Mouse (Mus musculus): ENCODE results near the gene Pnma5. TPM values are rescaled to one million over a fixed set of nuclear protein-coding genes. Genes with fewer than 3 reads are reported as not detected.

Pnma5 gene
- total RNA-seq, 2 experiments from 2014 or later = 0.15 TPM; not detected in 1

DNA sequence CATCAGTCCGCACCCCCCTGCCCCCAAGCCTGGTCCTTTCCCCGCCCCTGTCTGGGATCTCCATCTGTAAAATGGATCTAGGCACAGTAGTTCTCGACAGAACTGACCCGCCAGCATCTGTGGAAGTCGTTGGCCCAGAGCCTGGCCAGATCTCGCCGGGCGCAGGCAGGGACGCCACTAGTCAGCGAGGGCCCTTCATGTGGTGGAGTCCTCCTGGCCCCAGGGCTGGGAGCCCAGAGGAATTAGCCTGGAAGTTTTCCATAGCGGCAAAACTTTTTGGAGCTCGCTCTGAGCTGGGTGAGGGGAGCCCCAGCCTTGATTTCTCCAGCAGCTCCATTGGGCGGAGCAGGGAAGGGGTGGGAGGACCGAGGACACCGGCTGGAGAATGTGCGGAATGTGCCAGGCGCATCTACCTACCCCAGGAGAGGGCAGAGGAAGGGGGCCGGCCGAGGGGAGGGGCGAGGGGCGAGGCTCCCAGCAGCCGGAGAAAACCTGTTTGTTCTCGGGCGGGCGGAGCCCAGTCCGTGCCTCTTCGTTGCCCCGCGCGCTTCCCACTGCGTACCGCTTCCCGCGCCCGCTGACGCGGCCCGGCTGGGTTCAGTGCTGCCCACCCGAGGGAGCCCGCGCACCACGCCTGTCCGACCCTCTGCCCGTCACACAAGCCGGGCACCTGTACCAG lies 49.9 kb downstream of the Pnma5 start, which contains the start of gene Zfp185:
Zfp185 (plus strand) TSS at position 499 of the 679 bp plus-strand sequence.
- DNase-seq = peak; percentile 44 to 54
- intact Hi-C loops (cut with DNase I) = no loop called here

DNA sequence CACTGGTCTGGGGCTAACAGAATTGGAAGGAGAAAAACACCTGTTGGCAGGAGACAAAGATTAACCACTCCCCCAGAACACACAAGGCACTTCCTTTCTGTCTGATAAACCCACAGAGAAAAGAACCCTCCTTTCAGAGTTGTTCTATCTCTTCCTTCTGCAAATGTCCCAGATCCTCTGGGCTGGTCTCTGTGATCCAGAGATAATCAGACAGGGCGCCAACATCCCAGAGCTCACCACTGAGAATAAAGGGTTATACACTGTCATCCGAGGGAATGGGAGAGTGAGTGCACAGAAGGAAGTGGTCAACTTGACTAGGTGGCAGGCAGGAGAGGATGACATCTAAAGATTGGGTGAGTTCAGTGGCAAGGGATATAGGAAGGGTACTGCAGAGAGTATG lies 51.3 kb downstream of the Pnma5 start:
- intact Hi-C loops (cut with DNase I) = no loop called here
- no peak for DNase-seq

Small RNA genes within 50 kb of the gene (microRNA-seq; reads per million reads assigned to microRNA genes)
- gene Mir2137 = 0 to 0.24 reads per million in 2 experiments

Other genes starting within 250 kb of the Pnma5 start
- under 1 TPM in 1 of 2 experiments, not detected in 1; 0.10 TPM for gene Gabrq, start 211.9 kb downstream of the Pnma5 start, total RNA-seq (2021)
- gene Cetn2, start 118.7 kb downstream of the Pnma5 start, total RNA-seq (2021) = 10 to 100 TPM; 31.9 to 38.5 TPM
- 10 to 100 TPM in 1 of 2 experiments, 1 to 10 TPM in 1; 9.8 to 10.3 TPM for gene Nsdhl, start 118.5 kb downstream of the Pnma5 start, total RNA-seq (2021)
- 1 to 10 TPM; 2.3 to 3.3 TPM for gene Zfp185, start 49.8 kb downstream of the Pnma5 start, total RNA-seq (2021)
- not detected for gene Pnma3, start 27.7 kb upstream of the Pnma5 start, total RNA-seq (2021)
- gene Xlr4a, start 45.4 kb upstream of the Pnma5 start, total RNA-seq (2021) = 1 to 10 TPM in 1 of 2 experiments, not detected in 1; 1.2 TPM
- 1 to 10 TPM in 1 of 2 experiments, under 1 TPM in 1; 0.98 to 1.8 TPM for gene Xlr3a, start 60.0 kb upstream of the Pnma5 start, total RNA-seq (2021)
- not detected for gene Gm14685, start 79.9 kb upstream of the Pnma5 start, total RNA-seq (2021)
- not detected for gene Xlr5b, start 111.7 kb upstream of the Pnma5 start, total RNA-seq (2021)
- not detected for gene DXBay18, start 112.3 kb upstream of the Pnma5 start, total RNA-seq (2021)
- gene Spin2d, start 139.9 kb upstream of the Pnma5 start, total RNA-seq (2021) = not detected
- gene Xlr3b, start 155.1 kb upstream of the Pnma5 start, total RNA-seq (2021) = 1 to 10 TPM; 2.8 to 3.3 TPM
- gene Xlr4b, start 177.2 kb upstream of the Pnma5 start, total RNA-seq (2021) = 1 to 10 TPM in 1 of 2 experiments, under 1 TPM in 1; 0.77 to 1.2 TPM
- 1 to 10 TPM; 5.8 to 7.3 TPM for gene F8a, start 191.2 kb upstream of the Pnma5 start, total RNA-seq (2021)
- gene Xlr4c, start 206.0 kb upstream of the Pnma5 start, total RNA-seq (2021) = not detected
- not detected for gene Xlr3c, start 228.3 kb upstream of the Pnma5 start, total RNA-seq (2021)